Mouse (Mus musculus): ENCODE results near the gene Mical3.
A peak's percentile ranks its signal among the peaks of the same experiment; 100 is the strongest.

Mical3 gene

GRCm38 (mm10) chr6:121053585-121054112, 77.2 kb downstream of the Mical3 start:
- DNase-seq (ENCODE audit: low spot score) = no peak

- no peak for DNase-seq (ENCODE audit: low spot score)
Observed at GRCm38 (mm10) chr6:121051972-121052629, 78.7 kb downstream of the Mical3 start.

- DNase-seq (ENCODE audit: low spot score) = no peak
Observed at GRCm38 (mm10) chr6:121051411-121051810, 79.4 kb downstream of the Mical3 start.

GRCm38 (mm10) chr6:121048696-121049095, 82.1 kb downstream of the Mical3 start:
- DNase-seq (ENCODE audit: low spot score) = peak; percentile 55

- no peak for DNase-seq (ENCODE audit: low spot score)
Observed at GRCm38 (mm10) chr6:121045345-121046080, 85.3 kb downstream of the Mical3 start.

- DNase-seq (ENCODE audit: low spot score) = no peak
Observed at GRCm38 (mm10) chr6:121043434-121044189, 87.2 kb downstream of the Mical3 start.

- no peak for DNase-seq (ENCODE audit: low spot score)
Observed at GRCm38 (mm10) chr6:121039719-121040118, 91.1 kb downstream of the Mical3 start.

GRCm38 (mm10) chr6:121039286-121039685, 91.5 kb downstream of the Mical3 start:
- no peak for DNase-seq (ENCODE audit: low spot score)

- DNase-seq (ENCODE audit: low spot score) = no peak
Observed at GRCm38 (mm10) chr6:121037086-121037485, 93.7 kb downstream of the Mical3 start.

- DNase-seq (ENCODE audit: low spot score) = no peak
Observed at GRCm38 (mm10) chr6:121035929-121036328, 94.9 kb downstream of the Mical3 start.

GRCm38 (mm10) chr6:121035268-121035667, 95.5 kb downstream of the Mical3 start:
- DNase-seq (ENCODE audit: low spot score) = no peak

GRCm38 (mm10) chr6:121033250-121033649, 97.5 kb downstream of the Mical3 start:
- no peak for DNase-seq (ENCODE audit: low spot score)

GRCm38 (mm10) chr6:121031370-121031769, 99.4 kb downstream of the Mical3 start:
- DNase-seq (ENCODE audit: low spot score) = no peak

- DNase-seq (ENCODE audit: low spot score) = no peak
Observed at GRCm38 (mm10) chr6:121029897-121030589, 100.8 kb downstream of the Mical3 start.

GRCm38 (mm10) chr6:121028514-121028913, 102.3 kb downstream of the Mical3 start:
- DNase-seq (ENCODE audit: low spot score) = no peak

GRCm38 (mm10) chr6:121027314-121027713, 103.5 kb downstream of the Mical3 start:
- DNase-seq (ENCODE audit: low spot score) = peak; percentile 56

GRCm38 (mm10) chr6:121026866-121027265, 103.9 kb downstream of the Mical3 start:
- no peak for DNase-seq (ENCODE audit: low spot score)

- no peak for DNase-seq (ENCODE audit: low spot score)
Observed at GRCm38 (mm10) chr6:121026019-121026584, 104.7 kb downstream of the Mical3 start.

- no peak for DNase-seq (ENCODE audit: low spot score)
Observed at GRCm38 (mm10) chr6:121018147-121018546, 112.7 kb downstream of the Mical3 start.

GRCm38 (mm10) chr6:121017436-121018031, 113.3 kb downstream of the Mical3 start:
- peak; percentile 23 for DNase-seq (ENCODE audit: low spot score)

- no peak for DNase-seq (ENCODE audit: low spot score)
Observed at GRCm38 (mm10) chr6:121016097-121016496, 114.7 kb downstream of the Mical3 start.
